Mouse (Mus musculus): ENCODE measurements at regions not wholly inside any gene's neighbourhood (a gene's known extent, or its start where the extent isn't known, plus 50 kb on each side); places are given as distances from the start of the nearest gene placed in this dataset.

DNA sequence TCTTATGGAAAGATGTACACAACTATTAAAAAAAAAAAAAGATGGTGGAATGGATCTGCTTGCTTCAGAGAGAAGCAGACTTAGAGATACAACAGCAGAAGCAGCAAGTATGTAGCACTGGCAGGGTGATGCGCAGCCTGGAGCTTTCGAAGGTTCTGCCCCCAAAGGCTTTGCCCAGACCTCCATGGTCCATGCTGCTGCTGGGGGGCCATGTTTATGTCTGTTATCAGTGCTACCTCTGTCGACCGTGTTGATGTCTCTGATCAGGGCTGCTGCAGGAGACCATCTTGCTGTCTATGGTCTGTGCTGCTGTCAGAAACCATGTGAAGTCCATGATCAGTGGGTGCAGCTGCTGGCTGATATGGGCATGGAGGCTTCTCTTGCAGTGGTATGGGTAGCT, 88.6 kb upstream of the Fam189a1 start:
- no peak for DNase-seq (ENCODE audit: low read depth, low spot score)

DNA sequence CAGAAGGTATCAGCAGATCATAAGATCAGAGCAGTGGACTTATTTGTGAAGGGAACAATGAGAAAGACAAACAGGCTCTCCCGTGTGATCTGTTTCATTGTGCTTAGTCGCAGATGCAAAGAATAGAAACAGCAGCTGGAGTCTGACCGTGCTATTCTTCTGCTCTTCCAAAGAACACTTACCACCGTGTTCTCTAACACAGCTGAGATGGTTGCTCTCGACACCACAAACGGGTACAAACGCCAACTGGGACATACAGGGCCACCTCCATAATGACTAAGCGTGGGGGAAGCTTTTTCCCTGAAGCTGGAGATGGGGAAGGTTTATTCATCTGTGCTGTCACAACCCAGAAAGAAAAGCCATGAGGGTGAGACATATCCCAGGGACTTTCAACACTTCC, 84.8 kb upstream of the Fam189a1 start:
- DNase-seq (ENCODE audit: low read depth, low spot score) = peak; percentile 67

DNA sequence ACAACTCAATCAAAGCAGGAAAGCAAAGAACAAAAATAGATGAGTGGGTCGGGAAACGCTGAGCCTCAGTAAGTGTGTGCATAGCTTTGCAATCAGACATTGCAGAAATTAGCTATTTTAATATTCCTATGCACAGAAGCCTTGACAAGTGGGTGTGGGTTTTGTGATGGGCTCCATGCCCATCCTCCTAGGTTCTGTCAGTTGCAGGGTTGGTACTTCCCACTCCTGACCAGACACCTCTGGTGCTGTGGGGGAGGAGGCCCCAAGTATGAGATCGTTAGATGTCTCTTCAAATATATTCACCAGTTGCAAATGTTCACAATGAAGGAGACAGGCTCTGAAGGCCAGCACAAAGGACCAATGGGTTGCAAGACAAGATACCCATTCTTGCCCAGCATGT, 79.3 kb upstream of the Fam189a1 start:
- peak; percentile 57 for DNase-seq (ENCODE audit: low read depth, low spot score)

DNA sequence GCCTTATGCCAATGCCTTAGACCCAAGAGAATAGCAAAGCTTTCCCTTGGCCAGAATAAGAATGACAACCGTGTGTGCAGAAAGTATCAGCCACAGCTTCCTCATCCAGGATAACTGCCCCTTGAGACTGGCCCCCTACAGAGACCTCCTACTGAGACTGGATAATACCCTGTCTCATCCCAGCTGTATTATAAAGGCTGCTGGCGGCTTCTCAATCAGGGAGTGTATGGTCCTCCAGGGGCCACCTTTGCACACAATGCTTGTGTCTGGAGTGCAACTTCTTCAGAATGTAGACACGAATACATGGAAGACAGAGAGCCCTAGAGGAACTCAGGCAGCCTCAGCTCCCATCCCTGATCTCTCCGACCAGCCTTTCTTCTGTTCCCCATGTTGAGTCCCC, 77.3 kb upstream of the Fam189a1 start:
- no peak for DNase-seq (ENCODE audit: low read depth, low spot score)

DNA sequence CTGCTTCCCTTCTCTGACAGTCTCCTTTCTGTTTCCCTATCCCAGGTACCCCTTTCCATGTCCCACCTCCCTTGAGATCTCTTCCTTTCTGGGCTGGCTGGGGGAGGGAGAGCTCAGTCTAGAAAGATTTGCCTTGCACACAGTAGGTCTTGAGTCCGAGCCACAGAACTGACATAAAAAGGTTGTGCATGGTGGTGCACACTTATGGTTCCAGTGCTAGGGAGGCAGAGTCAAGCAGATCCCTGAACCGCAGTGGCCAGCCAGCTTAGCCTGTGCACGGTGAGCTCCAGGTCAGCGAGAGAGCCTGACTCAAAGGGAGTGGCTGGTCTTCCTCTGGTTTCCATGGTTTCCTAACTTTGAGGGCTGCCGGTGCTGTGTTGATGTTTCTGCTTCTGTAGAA, 72.9 kb upstream of the Fam189a1 start:
- no peak for DNase-seq (ENCODE audit: low read depth, low spot score)

DNA sequence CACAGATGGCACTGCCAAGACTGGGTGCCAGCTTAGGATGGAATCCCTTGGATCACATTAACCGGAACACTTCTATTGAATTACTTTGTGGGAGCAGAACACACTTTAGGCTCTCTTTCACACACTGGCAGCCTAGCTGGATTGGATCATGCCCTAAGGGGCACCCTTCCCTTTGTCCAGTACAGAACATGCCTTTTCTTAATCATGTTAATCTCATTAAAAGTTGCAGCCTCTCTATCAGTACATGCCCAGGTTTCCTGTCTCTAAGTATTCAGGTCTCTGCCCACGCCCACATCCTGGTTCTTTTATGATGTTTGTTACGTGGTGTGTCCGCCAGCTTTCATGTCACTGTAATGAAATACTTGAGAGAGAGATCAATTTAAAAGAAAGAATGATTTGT, 69.8 kb upstream of the Fam189a1 start:
- DNase-seq (ENCODE audit: low read depth, low spot score) = no peak

DNA sequence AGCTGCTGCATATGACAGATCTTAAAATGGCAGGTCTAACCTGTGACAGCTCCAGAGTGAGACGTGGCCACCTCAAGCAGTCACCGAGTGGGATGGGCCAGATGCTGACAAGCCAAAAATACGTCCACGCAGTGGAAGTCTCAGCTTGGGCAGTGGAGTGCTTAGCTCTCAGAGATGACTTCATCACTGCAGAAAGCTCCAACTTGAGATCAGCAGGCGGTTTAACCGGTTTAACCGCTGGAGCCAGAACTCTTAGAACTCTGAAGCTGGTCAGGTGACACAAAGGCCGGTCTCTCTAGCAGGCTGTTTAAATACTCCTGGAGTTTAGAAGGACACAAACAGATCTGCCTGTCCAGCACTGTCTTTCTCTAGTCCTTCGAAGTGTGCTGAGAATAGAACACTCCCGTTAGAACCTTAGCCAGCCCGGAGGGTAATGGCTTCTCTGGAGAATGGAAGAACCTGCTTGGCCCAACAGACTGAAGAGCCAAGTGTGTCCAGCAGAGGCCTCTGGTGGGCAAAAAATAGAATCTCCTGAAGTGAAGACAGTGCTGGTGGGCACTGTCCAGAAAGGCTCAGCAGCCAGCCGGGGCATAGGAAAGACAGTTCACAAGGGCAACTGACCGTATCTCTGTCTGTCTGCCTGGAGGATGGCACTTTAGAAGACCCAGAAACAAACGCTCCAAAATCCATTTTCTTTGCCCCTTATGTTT, 57.0 kb upstream of the Fam189a1 start:
- DNase-seq (ENCODE audit: low read depth, low spot score) = no peak

DNA sequence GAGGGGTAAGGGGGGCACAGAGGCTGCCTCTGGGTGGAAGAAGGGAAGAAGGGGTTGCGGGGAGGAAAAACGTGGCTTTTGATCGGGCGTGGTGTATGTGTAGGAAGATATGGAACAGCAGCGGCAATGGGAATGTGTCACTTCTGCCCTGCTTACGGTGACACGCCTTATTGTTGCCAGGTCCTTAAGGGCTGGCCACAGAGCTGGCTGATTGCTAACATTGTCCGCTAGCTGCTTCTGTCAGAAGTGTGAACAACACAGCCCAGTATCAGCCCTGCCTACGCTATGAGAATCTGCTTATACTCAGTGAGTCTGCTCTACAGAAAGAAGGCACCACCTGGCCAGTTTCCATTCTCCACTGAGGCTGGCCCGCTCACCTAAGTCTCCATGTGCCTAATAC, 50.9 kb upstream of the Fam189a1 start:
- DNase-seq (ENCODE audit: low read depth, low spot score) = no peak
